Mouse (Mus musculus): Measurements from ENCODE around the gene Miga1. TPM values are rescaled to one million over a fixed set of nuclear protein-coding genes. Genes with fewer than 3 reads are reported as not detected.

Miga1 gene
- polyA plus RNA-seq, 1 experiment, result 15.4 TPM

- H3K4me1 ChIP-seq (replicated peaks; ENCODE audit: control insufficient read depth, insufficient read depth, low read length), result 0 out of 2 replicates have a peak, but pooled peaks cover 2% of the 10 kb centered on the region
- no peak overlapping the region for H3K27ac ChIP-seq (ENCODE audit: control insufficient read depth, insufficient read depth, low read length)
- TF ChIP-seq POLR2A (IDR thresholded peaks at IDR 0.05; ENCODE audit: control insufficient read depth, extremely low read depth, insufficient read depth, low read length, poor library complexity) (no peak), CTCF (IDR thresholded peaks at IDR 0.05; ENCODE audit: borderline replicate concordance, control insufficient read depth, extremely low read depth, insufficient read depth, low read length, poor library complexity) (no peak)
- peaks cover 6% of the 10 kb centered on the region; the same call in 1 of the 2 replicates for H3K36me3 ChIP-seq (ENCODE audit: control insufficient read depth, insufficient read depth, low read length)
- WGBS, result 34% methylated on average over 5 of the region's 5 CpGs
- H3K27me3 ChIP-seq (ENCODE audit: control insufficient read depth, insufficient read depth, low read length), result no peaks in the 10 kb centered on the region
- DNase-seq, result peak; percentile 10
- no peak overlapping the region for H3K4me3 ChIP-seq (ENCODE audit: control insufficient read depth, insufficient read depth, low read length)
Measured at GRCm38 (mm10) chr3:152355361-152355760, 15.2 kb upstream of the Miga1 start.

GRCm38 (mm10) chr3:152353434-152354177 lies 13.4 kb upstream of the Miga1 start:
- Histone ChIP-seq H3K27me3 (ENCODE audit: control insufficient read depth, insufficient read depth, low read length) (no peaks in the 10 kb centered on the region), H3K27ac (ENCODE audit: control insufficient read depth, insufficient read depth, low read length) (no peak overlapping the region), H3K36me3 (ENCODE audit: control insufficient read depth, insufficient read depth, low read length) (no peaks in the 10 kb centered on the region), H3K4me3 (ENCODE audit: control insufficient read depth, insufficient read depth, low read length) (no peak overlapping the region), H3K4me1 (replicated peaks; ENCODE audit: control insufficient read depth, insufficient read depth, low read length) (0 out of 2 replicates have a peak, but pooled peaks cover 2% of the 10 kb centered on the region)
- DNase-seq, result no peak
- WGBS, result 95% methylated on average over 10 of the region's 10 CpGs
- TF ChIP-seq POLR2A (IDR thresholded peaks at IDR 0.05; ENCODE audit: control insufficient read depth, extremely low read depth, insufficient read depth, low read length, poor library complexity), result no peak
- no peak for TF ChIP-seq CTCF (IDR thresholded peaks at IDR 0.05; ENCODE audit: borderline replicate concordance, control insufficient read depth, extremely low read depth, insufficient read depth, low read length, poor library complexity)

- no peaks in the 10 kb centered on the region for H3K36me3 ChIP-seq (ENCODE audit: control insufficient read depth, insufficient read depth, low read length)
- 95% methylated on average over 4 of the region's 4 CpGs for WGBS
- no peaks in the 10 kb centered on the region for H3K27me3 ChIP-seq (ENCODE audit: control insufficient read depth, insufficient read depth, low read length)
- TF ChIP-seq POLR2A (IDR thresholded peaks at IDR 0.05; ENCODE audit: control insufficient read depth, extremely low read depth, insufficient read depth, low read length, poor library complexity) (no peak), CTCF (IDR thresholded peaks at IDR 0.05; ENCODE audit: borderline replicate concordance, control insufficient read depth, extremely low read depth, insufficient read depth, low read length, poor library complexity) (no peak)
- peaks cover 6% of the 10 kb centered on the region for H3K4me1 ChIP-seq (replicated peaks; ENCODE audit: control insufficient read depth, insufficient read depth, low read length)
- no peak overlapping the region for H3K4me3 ChIP-seq (ENCODE audit: control insufficient read depth, insufficient read depth, low read length)
- DNase-seq, result no peak
- no peak overlapping the region for H3K27ac ChIP-seq (ENCODE audit: control insufficient read depth, insufficient read depth, low read length)
Measured at GRCm38 (mm10) chr3:152352289-152352688, 12.1 kb upstream of the Miga1 start.

DNA sequence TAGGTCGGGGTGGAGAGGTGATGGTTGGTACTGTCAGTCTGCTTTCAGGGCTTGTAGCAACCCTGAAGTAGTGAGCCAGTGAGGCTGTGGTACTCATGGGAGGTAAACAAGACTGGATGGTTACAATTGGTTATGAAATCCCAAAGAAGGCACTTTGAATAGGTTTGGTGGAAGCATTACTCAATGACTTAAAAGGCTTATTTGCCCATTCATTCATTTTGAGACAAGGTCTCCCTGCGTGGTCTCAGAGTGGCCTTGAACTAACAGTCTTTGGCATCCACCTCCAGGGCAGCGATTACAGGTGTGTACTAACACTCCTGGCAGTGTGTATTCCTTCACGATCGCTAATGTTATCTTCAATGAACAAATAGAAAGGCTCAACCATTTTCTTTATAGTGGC lies 10.8 kb upstream of the Miga1 start:
- no peak for TF ChIP-seq POLR2A (IDR thresholded peaks at IDR 0.05; ENCODE audit: control insufficient read depth, extremely low read depth, insufficient read depth, low read length, poor library complexity)
- TF ChIP-seq CTCF (IDR thresholded peaks at IDR 0.05; ENCODE audit: borderline replicate concordance, control insufficient read depth, extremely low read depth, insufficient read depth, low read length, poor library complexity), result no peak
- Histone ChIP-seq H3K4me3 (ENCODE audit: control insufficient read depth, insufficient read depth, low read length) (no peak overlapping the region), H3K4me1 (replicated peaks; ENCODE audit: control insufficient read depth, insufficient read depth, low read length) (peaks cover 8% of the 10 kb centered on the region), H3K27ac (ENCODE audit: control insufficient read depth, insufficient read depth, low read length) (no peak overlapping the region), H3K36me3 (ENCODE audit: control insufficient read depth, insufficient read depth, low read length) (no peaks in the 10 kb centered on the region), H3K27me3 (ENCODE audit: control insufficient read depth, insufficient read depth, low read length) (no peaks in the 10 kb centered on the region)
- no peak for DNase-seq
- WGBS, result 95% methylated on average over 5 of the region's 5 CpGs

DNA sequence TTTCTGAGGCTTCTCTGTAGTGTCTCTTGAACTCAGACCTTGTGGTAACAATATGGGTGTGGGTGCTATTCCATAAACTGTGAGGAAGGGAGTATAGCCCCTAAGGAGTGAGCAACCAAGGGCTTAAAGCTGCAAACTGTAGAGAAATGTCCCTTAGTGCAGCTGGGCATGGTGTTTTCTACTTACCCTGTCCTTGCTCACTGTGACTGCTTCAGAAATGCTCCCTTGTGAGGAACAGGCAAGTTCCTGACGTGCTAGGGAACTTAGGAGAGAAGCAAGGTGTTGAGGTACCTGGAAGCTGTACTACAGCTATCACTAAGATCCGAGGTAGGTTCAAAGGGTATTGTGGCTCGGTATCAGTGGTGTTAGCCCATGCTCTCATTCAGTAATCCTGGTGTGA lies 10.2 kb upstream of the Miga1 start:
- WGBS, result 92% methylated on average over 3 of the region's 3 CpGs

DNA sequence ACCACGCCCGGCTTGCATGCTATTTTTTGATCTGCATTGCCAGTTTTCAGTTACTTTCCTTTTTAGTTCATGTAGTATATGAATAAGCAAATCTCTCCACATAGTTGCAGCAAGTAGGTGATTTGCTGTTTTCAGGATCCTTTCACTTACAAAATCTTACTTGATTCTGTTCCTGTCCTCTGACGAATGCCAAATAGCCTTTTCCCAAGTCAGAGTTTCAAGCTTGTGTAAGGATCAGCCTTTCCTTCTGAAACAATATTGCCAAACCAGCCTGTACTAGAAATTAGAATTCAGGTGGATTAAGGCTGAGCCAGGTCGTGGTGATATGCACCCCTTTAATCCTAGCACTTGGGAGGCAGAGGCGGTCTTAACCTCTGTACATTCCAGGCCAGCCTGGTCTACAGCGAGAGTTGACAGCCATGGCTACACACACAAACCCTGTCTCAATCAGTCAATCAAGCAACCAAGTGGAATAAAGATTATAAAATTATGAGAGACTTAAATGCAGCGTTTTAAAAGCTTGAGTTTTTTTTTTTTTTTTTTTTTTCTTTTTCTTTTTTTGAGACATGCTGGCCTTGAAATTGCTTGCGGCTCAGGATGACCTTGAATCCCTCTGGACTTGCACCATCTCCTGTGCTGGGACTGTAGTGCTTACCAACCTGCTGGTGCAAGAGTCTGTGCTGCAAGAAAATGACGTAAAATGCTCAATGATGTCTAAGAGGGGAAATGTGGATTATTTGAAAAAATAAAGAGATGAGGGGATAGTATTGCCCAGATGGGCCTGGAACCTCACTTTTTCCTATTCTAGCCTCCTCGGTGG lies 8.0 kb upstream of the Miga1 start:
- no peak for DNase-seq
- no peak overlapping the region for H3K4me3 ChIP-seq (ENCODE audit: control insufficient read depth, insufficient read depth, low read length)
- H3K27me3 ChIP-seq (ENCODE audit: control insufficient read depth, insufficient read depth, low read length), result no peaks in the 10 kb centered on the region
- no peak for TF ChIP-seq CTCF (IDR thresholded peaks at IDR 0.05; ENCODE audit: borderline replicate concordance, control insufficient read depth, extremely low read depth, insufficient read depth, low read length, poor library complexity)
- TF ChIP-seq POLR2A (IDR thresholded peaks at IDR 0.05; ENCODE audit: control insufficient read depth, extremely low read depth, insufficient read depth, low read length, poor library complexity), result no peak
- no peak overlapping the region for H3K27ac ChIP-seq (ENCODE audit: control insufficient read depth, insufficient read depth, low read length)
- H3K36me3 ChIP-seq (ENCODE audit: control insufficient read depth, insufficient read depth, low read length), result no peaks in the 10 kb centered on the region
- peaks cover 7% of the 10 kb centered on the region for H3K4me1 ChIP-seq (replicated peaks; ENCODE audit: control insufficient read depth, insufficient read depth, low read length)
- 96% methylated on average over 10 of the region's 10 CpGs for WGBS

More for the DNA sequence above, 10.2 kb upstream of the Miga1 start:
- Histone ChIP-seq H3K4me1 (replicated peaks; ENCODE audit: control insufficient read depth, insufficient read depth, low read length) (peaks cover 9% of the 10 kb centered on the region), H3K27ac (ENCODE audit: control insufficient read depth, insufficient read depth, low read length) (no peak overlapping the region), H3K4me3 (ENCODE audit: control insufficient read depth, insufficient read depth, low read length) (no peak overlapping the region), H3K27me3 (ENCODE audit: control insufficient read depth, insufficient read depth, low read length) (no peaks in the 10 kb centered on the region), H3K36me3 (ENCODE audit: control insufficient read depth, insufficient read depth, low read length) (no peaks in the 10 kb centered on the region)
- DNase-seq, result no peak
- TF ChIP-seq CTCF (IDR thresholded peaks at IDR 0.05; ENCODE audit: borderline replicate concordance, control insufficient read depth, extremely low read depth, insufficient read depth, low read length, poor library complexity) (no peak), POLR2A (IDR thresholded peaks at IDR 0.05; ENCODE audit: control insufficient read depth, extremely low read depth, insufficient read depth, low read length, poor library complexity) (no peak)

All from thymus, adult 2 months (tissue).